Comparison of ENCODE assay signal across 9 mouse cellular contexts in genomic region chr9:107355870-107356765, GRCm38 (mm10). TPM values are rescaled to one million over a fixed set of nuclear protein-coding genes. Genes with fewer than 3 reads are reported as not detected.
DNase-seq lines count a peak whose midpoint lies in the region; ATAC-seq and TF ChIP-seq lines count a peak whose summit lies in the region.
"Had no signal": no experiment of that assay in that cellular context is flagged by ENCODE, and none has a peak within 500 bp of the region (broad histone marks: within the 10 kb centered on the region; RNA-seq: fewer than 3 reads in every experiment).

No protein-coding gene starts in this region.

- no peak for ATAC-seq in midbrain, postnatal 0 days (ENCODE audit: low FRiP score)
- no peak for ATAC-seq in midbrain, embryonic 15.5 days (replicated peaks)
- ATAC-seq in activated CD4-positive, CD25-positive, alpha-beta regulatory T cell, adult 4 months = peak; percentile 43
- peak; percentile 42; the same call in 1 of the 2 replicates for ATAC-seq in monocyte, adult 5-6 weeks (replicated peaks; ENCODE audit: insufficient number of reproducible peaks, low FRiP score, low TSS enrichment, poor library complexity, severe bottlenecking)

- H3K9me3 ChIP-seq in midbrain, postnatal 0 days (ENCODE audit: low read length) = no peaks in the 10 kb centered on the region
- no peaks in the 10 kb centered on the region for H3K9me3 ChIP-seq in midbrain, embryonic 15.5 days
- H3K9me3 ChIP-seq: neural tube, embryonic 12.5 days had no signal

- intact Hi-C loops in heart, postnatal 36 days (cut with DNase I) = loop anchor here (1.0 to 5.0 kb wide), 3 partner anchors 62 to 454 kb away; no protein-coding TSS in a partner anchor

- H3K9ac ChIP-seq in midbrain, postnatal 0 days (replicated peaks; ENCODE audit: low read length, poor library complexity, severe bottlenecking) = no peak overlapping the region
- no peak overlapping the region for H3K9ac ChIP-seq in midbrain, embryonic 15.5 days
- H3K9ac ChIP-seq: neural tube, embryonic 12.5 days had no signal

- H3K4me1 ChIP-seq in midbrain, postnatal 0 days (ENCODE audit: insufficient read depth, low read length) = no peaks in the 10 kb centered on the region
- H3K4me1 ChIP-seq in midbrain, embryonic 15.5 days = peaks cover 5% of the 10 kb centered on the region
- H3K4me1 ChIP-seq in thymus, adult 2 months (replicated peaks; ENCODE audit: control insufficient read depth, insufficient read depth, low read length) = no peaks in the 10 kb centered on the region

- TF ChIP-seq POLR2A in thymus, adult 2 months (IDR thresholded peaks at IDR 0.05; ENCODE audit: control insufficient read depth, extremely low read depth, insufficient read depth, low read length, poor library complexity) = no peak

- no peak overlapping the region for H3K4me3 ChIP-seq in midbrain, postnatal 0 days (ENCODE audit: low read depth, low read length)
- no peak overlapping the region for H3K4me3 ChIP-seq in midbrain, embryonic 15.5 days
- H3K4me3 ChIP-seq in thymus, adult 2 months (ENCODE audit: control insufficient read depth, insufficient read depth, low read length) = no peak overlapping the region
- H3K4me3 ChIP-seq: neural tube, embryonic 12.5 days had no signal

- peak; percentile 77 for DNase-seq in midbrain, postnatal 0 days (ENCODE audit: low spot score)
- peak; percentile 47 to 71 for DNase-seq in cerebellum, postnatal 4 days (ENCODE audit: low spot score in 2 of 2)
- DNase-seq in heart, postnatal 36 days = peak; percentile 56 to 69
- peak; percentile 70 to 75 for DNase-seq in layer of hippocampus, postnatal 10 days (ENCODE audit: low spot score in 2 of 2)
- peak; percentile 57 for DNase-seq in thymus, adult 2 months

- no peaks in the 10 kb centered on the region for H3K27me3 ChIP-seq in midbrain, postnatal 0 days (ENCODE audit: insufficient read depth, low read length)
- H3K27me3 ChIP-seq in midbrain, embryonic 15.5 days (replicated peaks) = no peaks in the 10 kb centered on the region
- H3K27me3 ChIP-seq in thymus, adult 2 months (ENCODE audit: control insufficient read depth, insufficient read depth, low read length) = no peaks in the 10 kb centered on the region
- H3K27me3 ChIP-seq: neural tube, embryonic 12.5 days had no signal

- TF ChIP-seq CTCF in midbrain, postnatal 0 days (IDR thresholded peaks at IDR 0.05) = peak; percentile 76
- peak; percentile 63; the same call in 1 of the 2 replicates for TF ChIP-seq CTCF in thymus, adult 2 months (IDR thresholded peaks at IDR 0.05; ENCODE audit: borderline replicate concordance, control insufficient read depth, extremely low read depth, insufficient read depth, low read length, poor library complexity)

- H3K4me2 ChIP-seq in midbrain, postnatal 0 days (ENCODE audit: low read depth, low read length, poor library complexity, severe bottlenecking) = no peak overlapping the region
- H3K4me2 ChIP-seq in midbrain, embryonic 15.5 days = no peak overlapping the region
- H3K4me2 ChIP-seq: neural tube, embryonic 12.5 days had no signal

- 47% methylated on average over 6 of the region's 7 CpGs for WGBS in midbrain, postnatal 0 days
- 50% methylated on average over 6 of the region's 7 CpGs for WGBS in midbrain, embryonic 15.5 days
- WGBS in thymus, adult 2 months = 47% methylated on average over 7 of the region's 7 CpGs

- no peaks in the 10 kb centered on the region for H3K36me3 ChIP-seq in midbrain, postnatal 0 days (ENCODE audit: insufficient read depth, low read length)
- no peaks in the 10 kb centered on the region for H3K36me3 ChIP-seq in midbrain, embryonic 15.5 days (replicated peaks)
- H3K36me3 ChIP-seq in thymus, adult 2 months (ENCODE audit: control insufficient read depth, insufficient read depth, low read length) = no peaks in the 10 kb centered on the region
- H3K36me3 ChIP-seq: neural tube, embryonic 12.5 days had no signal

- no peak overlapping the region for H3K27ac ChIP-seq in midbrain, postnatal 0 days (ENCODE audit: low read depth, low read length)
- H3K27ac ChIP-seq in midbrain, embryonic 15.5 days = no peak overlapping the region
- no peak overlapping the region for H3K27ac ChIP-seq in thymus, adult 2 months (ENCODE audit: control insufficient read depth, insufficient read depth, low read length)
- H3K27ac ChIP-seq: neural tube, embryonic 12.5 days had no signal

RNA-seq across cellular contexts. Expression of gene 6430571L13Rik, which starts 15.7 kb away (rescaled TPM):
- total RNA-seq in midbrain, postnatal 0 days (2014; rRNA removed) = 11.0 and 13.6 TPM in 2 replicates
- 10.4 and 11.1 TPM in 2 replicates for polyA plus RNA-seq in midbrain, postnatal 0 days (2015; fragmentation: Nextera tagmentation; extraction: Ambion mirVana)
- polyA plus RNA-seq in midbrain, embryonic 15.5 days (2015; fragmentation: Nextera tagmentation; extraction: Ambion mirVana) = 9.7 TPM in 2 replicates
- polyA plus RNA-seq in activated CD4-positive, CD25-positive, alpha-beta regulatory T cell, adult 4 months (2017; shearing (Covaris generic)) = 1 to 10 TPM; 2.7 to 4.6 TPM
- 1 to 10 TPM; 4.2 to 5.3 TPM for total RNA-seq in heart, postnatal 36 days (2021)
- 1 to 10 TPM; 2.5 to 3.2 TPM for total RNA-seq in layer of hippocampus, postnatal 10 days (2021)
- not detected in 3 replicates for total RNA-seq in monocyte, adult 5-6 weeks (2017)
- polyA plus RNA-seq in thymus, adult 2 months (2012; rRNA removed) = 0.91 and 1.2 TPM in 2 replicates

RNA-seq across cellular contexts. Expression of gene Hemk1, which starts 18.0 kb away (rescaled TPM):
- 15.8 and 21.3 TPM in 2 replicates for total RNA-seq in midbrain, postnatal 0 days (2014; rRNA removed)
- 15.9 and 19.4 TPM in 2 replicates for polyA plus RNA-seq in midbrain, postnatal 0 days (2015; fragmentation: Nextera tagmentation; extraction: Ambion mirVana)
- 20.1 and 21.1 TPM in 2 replicates for polyA plus RNA-seq in midbrain, embryonic 15.5 days (2015; fragmentation: Nextera tagmentation; extraction: Ambion mirVana)
- polyA plus RNA-seq in activated CD4-positive, CD25-positive, alpha-beta regulatory T cell, adult 4 months (2017; shearing (Covaris generic)) = 10 to 100 TPM; 25.4 to 27.3 TPM
- 10 to 100 TPM; 22.3 to 22.6 TPM for total RNA-seq in heart, postnatal 36 days (2021)
- 10 to 100 TPM; 14.6 to 19.9 TPM for total RNA-seq in layer of hippocampus, postnatal 10 days (2021)
- total RNA-seq in monocyte, adult 5-6 weeks (2017) = 4.7 to 6.5 TPM (median 5.1 TPM) in 3 replicates
- 23.6 and 25.5 TPM in 2 replicates for polyA plus RNA-seq in thymus, adult 2 months (2012; rRNA removed)

RNA-seq across cellular contexts. Expression of gene Cacna2d2, which starts 43.3 kb away (rescaled TPM):
- 138 and 191 TPM in 2 replicates for total RNA-seq in midbrain, postnatal 0 days (2014; rRNA removed)
- 8.4 and 9.0 TPM in 2 replicates for polyA plus RNA-seq in midbrain, postnatal 0 days (2015; fragmentation: Nextera tagmentation; extraction: Ambion mirVana)
- 10.2 and 10.3 TPM in 2 replicates for polyA plus RNA-seq in midbrain, embryonic 15.5 days (2015; fragmentation: Nextera tagmentation; extraction: Ambion mirVana)
- polyA plus RNA-seq in activated CD4-positive, CD25-positive, alpha-beta regulatory T cell, adult 4 months (2017; shearing (Covaris generic)) = under 1 TPM; 0.16 to 0.41 TPM
- total RNA-seq in heart, postnatal 36 days (2021) = 10 to 100 TPM; 10.5 to 13.3 TPM
- 10 to 100 TPM; 21.4 to 27.2 TPM for total RNA-seq in layer of hippocampus, postnatal 10 days (2021)
- total RNA-seq in monocyte, adult 5-6 weeks (2017) = not detected in 3 replicates
- polyA plus RNA-seq in thymus, adult 2 months (2012; rRNA removed) = 7.7 and 8.9 TPM in 2 replicates

Comparison
In these comparisons a context has a peak if more than half of its experiments do, and no peak if none do; other contexts are left out.
1. ATAC-seq: peak in activated CD4-positive, CD25-positive, alpha-beta regulatory T cell, adult 4 months (single experiment) and monocyte, adult 5-6 weeks (single experiment); none in midbrain, postnatal 0 days (single experiment) and midbrain, embryonic 15.5 days (single experiment).
2. RNA of gene Cacna2d2, which starts 43.3 kb away (total RNA-seq): 138 to 191 TPM in midbrain, postnatal 0 days, 21.4 to 27.2 TPM in layer of hippocampus, postnatal 10 days and 10.5 to 13.3 TPM in heart, postnatal 36 days; not detected in monocyte, adult 5-6 weeks; every median in the first group is over 10 times any median in the second.
3. Peak in every context shown above with its lines, with median percentiles within 50 percentile points of each other: DNase-seq.